Comparison of ENCODE assay signal across 8 mouse cellular contexts in the genomic region with DNA sequence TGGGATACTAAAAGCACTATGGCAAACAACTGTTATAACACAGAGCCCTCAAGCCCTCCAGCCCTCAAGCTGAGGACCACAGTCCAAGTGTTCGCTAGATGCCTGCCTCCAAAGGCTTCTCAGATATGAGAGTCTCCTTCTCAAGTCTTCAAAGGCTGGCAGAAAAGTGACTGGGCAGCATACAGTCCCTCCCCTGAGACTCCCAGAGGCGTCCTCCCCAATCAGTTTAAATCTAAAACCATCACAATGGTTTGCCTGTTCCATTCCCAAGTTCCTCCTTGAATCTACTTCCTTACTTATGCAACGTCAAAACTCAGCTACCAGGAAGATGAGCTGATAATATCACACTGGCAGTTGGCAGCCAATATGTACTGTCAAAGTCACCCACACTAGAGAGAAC. TPM values are rescaled to one million over a fixed set of nuclear protein-coding genes. Genes with fewer than 3 reads are reported as not detected.
DNase-seq lines count a peak whose midpoint lies in the region; ATAC-seq and TF ChIP-seq lines count a peak whose summit lies in the region.

A gene (plus strand): TSS at position 301 of the 400 bp plus-strand sequence.

- no peak within 1 kb of the TSS for H3K4me2 ChIP-seq in lung, embryonic 15.5 days
- no peak within 1 kb of the TSS for H3K4me2 ChIP-seq in embryonic facial prominence, embryonic 12.5 days (replicated peaks)
- no peak within 1 kb of the TSS for H3K4me2 ChIP-seq in heart, embryonic 13.5 days
- H3K4me2 ChIP-seq in midbrain, postnatal 0 days (ENCODE audit: low read depth, low read length, poor library complexity, severe bottlenecking), result no peak within 1 kb of the TSS

- WGBS in lung, embryonic 15.5 days, result 57% methylated on average over 3 of the region's 3 CpGs
- 67% methylated on average over 3 of the region's 3 CpGs for WGBS in embryonic facial prominence, embryonic 12.5 days
- WGBS in heart, embryonic 13.5 days, result 50% methylated on average over 3 of the region's 3 CpGs
- 78% methylated on average over 3 of the region's 3 CpGs for whole genome bisulfite sequencing in midbrain, postnatal 0 days

- ATAC-seq in lung, embryonic 15.5 days (ENCODE audit: borderline replicate concordance, extremely low read depth, low FRiP score, low TSS enrichment), result no peak
- no peak for ATAC-seq in embryonic facial prominence, embryonic 12.5 days (ENCODE audit: insufficient number of reproducible peaks, insufficient read depth, low FRiP score, low TSS enrichment)
- no peak for ATAC-seq in heart, embryonic 13.5 days (ENCODE audit: extremely low read depth, insufficient number of reproducible peaks, low FRiP score, low TSS enrichment)
- ATAC-seq in midbrain, postnatal 0 days (ENCODE audit: low FRiP score), result no peak

- intact Hi-C loops in left cerebral cortex, postnatal 10 days (cut with DNase I), result no loop called here

- no peak within 1 kb of the TSS for H3K4me3 ChIP-seq in lung, embryonic 15.5 days
- H3K4me3 ChIP-seq in embryonic facial prominence, embryonic 12.5 days, result no peak within 1 kb of the TSS
- H3K4me3 ChIP-seq in heart, embryonic 13.5 days, result no peak within 1 kb of the TSS
- no peak within 1 kb of the TSS for H3K4me3 ChIP-seq in midbrain, postnatal 0 days (ENCODE audit: low read depth, low read length)

- no peaks in the 10 kb centered on the region for H3K27me3 ChIP-seq in lung, embryonic 15.5 days
- no peaks in the 10 kb centered on the region for H3K27me3 ChIP-seq in embryonic facial prominence, embryonic 12.5 days
- H3K27me3 ChIP-seq in heart, embryonic 13.5 days (replicated peaks), result no peaks in the 10 kb centered on the region
- no peaks in the 10 kb centered on the region for H3K27me3 ChIP-seq in midbrain, postnatal 0 days (ENCODE audit: insufficient read depth, low read length)

- H3K36me3 ChIP-seq in lung, embryonic 15.5 days, result no peaks in the 10 kb centered on the region
- no peaks in the 10 kb centered on the region for H3K36me3 ChIP-seq in embryonic facial prominence, embryonic 12.5 days
- H3K36me3 ChIP-seq in heart, embryonic 13.5 days, result no peaks in the 10 kb centered on the region
- H3K36me3 ChIP-seq in midbrain, postnatal 0 days (ENCODE audit: insufficient read depth, low read length), result no peaks in the 10 kb centered on the region

- TF ChIP-seq CTCF in midbrain, postnatal 0 days (IDR thresholded peaks at IDR 0.05), result no peak

- no peaks in the 10 kb centered on the region for H3K4me1 ChIP-seq in lung, embryonic 15.5 days
- no peaks in the 10 kb centered on the region for H3K4me1 ChIP-seq in embryonic facial prominence, embryonic 12.5 days
- peaks cover 14% of the 10 kb centered on the region for H3K4me1 ChIP-seq in heart, embryonic 13.5 days
- no peaks in the 10 kb centered on the region for H3K4me1 ChIP-seq in midbrain, postnatal 0 days (ENCODE audit: insufficient read depth, low read length)

- H3K27ac ChIP-seq in lung, embryonic 15.5 days, result no peak within 1 kb of the TSS
- H3K27ac ChIP-seq in embryonic facial prominence, embryonic 12.5 days, result no peak within 1 kb of the TSS
- no peak within 1 kb of the TSS for H3K27ac ChIP-seq in heart, embryonic 13.5 days (replicated peaks)
- no peak within 1 kb of the TSS for H3K27ac ChIP-seq in midbrain, postnatal 0 days (ENCODE audit: low read depth, low read length)

- no peak for DNase-seq in lung, postnatal 36 days
- DNase-seq in left cerebral cortex, postnatal 10 days (ENCODE audit: extremely low spot score in 1 of 2, low spot score in 2 of 2), result no peak
- DNase-seq in midbrain, postnatal 0 days (ENCODE audit: low spot score), result no peak
- no peak for DNase-seq in MN1 (ENCODE audit: low spot score)
- DNase-seq in adipocyte (ENCODE audit: low spot score), result no peak

- H3K9ac ChIP-seq in lung, embryonic 15.5 days, result no peak within 1 kb of the TSS
- H3K9ac ChIP-seq in embryonic facial prominence, embryonic 12.5 days, result no peak within 1 kb of the TSS
- H3K9ac ChIP-seq in heart, embryonic 13.5 days, result no peak within 1 kb of the TSS
- H3K9ac ChIP-seq in midbrain, postnatal 0 days (replicated peaks; ENCODE audit: low read length, poor library complexity, severe bottlenecking), result no peak within 1 kb of the TSS

- H3K9me3 ChIP-seq in lung, embryonic 15.5 days, result no peaks in the 10 kb centered on the region
- no peaks in the 10 kb centered on the region for H3K9me3 ChIP-seq in embryonic facial prominence, embryonic 12.5 days
- no peaks in the 10 kb centered on the region for H3K9me3 ChIP-seq in heart, embryonic 13.5 days
- no peaks in the 10 kb centered on the region for H3K9me3 ChIP-seq in midbrain, postnatal 0 days (ENCODE audit: low read length)

RNA-seq across cellular contexts. Expression of the gene that starts here (rescaled TPM):
- polyA plus RNA-seq in lung, embryonic 15.5 days (2015; fragmentation: Nextera tagmentation; extraction: Ambion mirVana), result 80.4 and 84.6 TPM in 2 replicates
- polyA plus RNA-seq in embryonic facial prominence, embryonic 12.5 days (2016; fragmentation: Nextera tagmentation; extraction: Ambion mirVana), result 75.5 and 76.6 TPM in 2 replicates
- polyA plus RNA-seq in heart, embryonic 13.5 days (2015; fragmentation: Nextera tagmentation; extraction: Ambion mirVana), result 61.7 and 64.4 TPM in 2 replicates
- total RNA-seq in left cerebral cortex, postnatal 10 days (2021), result 10 to 100 TPM; 31.4 to 36.2 TPM
- total RNA-seq in midbrain, postnatal 0 days (2014; rRNA removed), result 49.9 and 56.9 TPM in 2 replicates
- polyA plus RNA-seq in midbrain, postnatal 0 days (2015; fragmentation: Nextera tagmentation; extraction: Ambion mirVana), result 62.7 and 68.3 TPM in 2 replicates
